Mouse (Mus musculus) erythroblast, embryonic 14.5 days (primary cell): ENCODE measurements around the gene Atp13a4.

Experiments used
- GATA1 ChIP-seq: IDR thresholded peaks from 2 replicates; pipeline ENCODE4 v1.6.1; 2012; ENCODE audit warnings: low read length, inconsistent platforms, mixed read lengths
- TAL1 ChIP-seq: IDR thresholded peaks from 3 replicates; pipeline ENCODE4 v1.6.1; 2012; ENCODE audit warnings: low read length, inconsistent platforms, mixed read lengths

- TF ChIP-seq GATA1 (no peak), TAL1 (no peak)
Measured at GRCm38 (mm10) chr16:29481439-29481838, 63.2 kb downstream of the Atp13a4 start.
